Mouse (Mus musculus): Measurements from ENCODE around the gene Olfr1392. TPM values are rescaled to one million over a fixed set of nuclear protein-coding genes. Genes with fewer than 3 reads are reported as not detected.

The Olfr1392 gene
- polyA plus RNA-seq, 1 experiment from 2014 or later: not detected

DNA sequence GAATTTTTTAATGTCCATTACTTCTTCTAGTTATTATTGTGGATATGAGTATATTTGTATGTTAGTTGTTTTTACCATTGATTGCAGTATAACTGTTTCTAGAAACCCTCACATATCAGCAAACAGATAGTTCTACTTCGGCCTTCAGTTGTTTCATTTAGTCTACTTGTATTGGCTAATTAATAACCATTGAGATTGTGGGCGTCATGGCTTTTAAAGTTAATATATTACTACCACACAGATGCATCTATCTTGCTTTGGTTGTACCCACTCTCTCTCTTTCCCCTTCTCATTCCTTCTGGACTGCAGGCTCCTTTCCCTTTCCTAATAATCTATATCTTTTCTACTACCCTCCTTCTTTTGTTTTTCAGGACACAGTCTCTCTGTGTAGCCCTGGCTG lies 25.8 kb upstream of the Olfr1392 start:
- peaks cover 25% of the 10 kb centered on the region for H3K4me1 ChIP-seq (replicated peaks)
- no peaks in the 10 kb centered on the region for H3K27me3 ChIP-seq
- no peaks in the 10 kb centered on the region for H3K9me3 ChIP-seq (replicated peaks)
- no peak overlapping the region for H3K4me3 ChIP-seq (replicated peaks)
- WGBS (ENCODE audit: insufficient replicate concordance): 61% methylated on average over 2 of the region's 2 CpGs
- H3K36me3 ChIP-seq: peaks cover 85% of the 10 kb centered on the region
- H3K27ac ChIP-seq: no peak overlapping the region
- DNase-seq (no peak), ATAC-seq (ENCODE audit: low read depth) (no peak)
- H3K4me2 ChIP-seq: no peak overlapping the region
- no peak overlapping the region for H3K9ac ChIP-seq

DNA sequence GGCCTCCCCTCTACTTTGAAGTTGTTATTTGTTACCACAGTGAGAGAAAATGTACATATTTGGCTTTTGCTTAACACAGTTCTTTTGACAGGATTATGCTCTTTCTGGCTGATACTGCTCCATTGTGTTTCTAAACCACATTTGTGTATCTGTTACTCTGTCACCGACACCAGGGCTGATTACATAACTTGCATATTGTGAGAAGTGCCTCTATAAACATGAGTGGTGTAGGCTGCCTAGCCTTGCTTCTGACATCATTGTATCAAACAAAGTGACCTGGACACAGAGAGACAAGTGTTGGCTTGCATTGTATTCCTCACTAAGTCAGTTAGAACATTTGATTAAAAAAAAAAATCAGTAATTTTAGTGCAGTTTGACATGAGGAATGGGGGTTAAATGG lies 25.3 kb upstream of the Olfr1392 start:
- H3K36me3 ChIP-seq: peaks cover 84% of the 10 kb centered on the region
- DNase-seq: no peak
- H3K4me3 ChIP-seq (replicated peaks): no peak overlapping the region
- peaks cover 24% of the 10 kb centered on the region for H3K4me1 ChIP-seq (replicated peaks)
- no peak for ATAC-seq (ENCODE audit: low read depth)
- H3K9ac ChIP-seq: no peak overlapping the region
- H3K27me3 ChIP-seq: no peaks in the 10 kb centered on the region
- WGBS (ENCODE audit: insufficient replicate concordance): 57% methylated on average over 1 of the region's 1 CpGs
- no peak overlapping the region for H3K27ac ChIP-seq
- H3K4me2 ChIP-seq: no peak overlapping the region
- no peaks in the 10 kb centered on the region for H3K9me3 ChIP-seq (replicated peaks)

DNA sequence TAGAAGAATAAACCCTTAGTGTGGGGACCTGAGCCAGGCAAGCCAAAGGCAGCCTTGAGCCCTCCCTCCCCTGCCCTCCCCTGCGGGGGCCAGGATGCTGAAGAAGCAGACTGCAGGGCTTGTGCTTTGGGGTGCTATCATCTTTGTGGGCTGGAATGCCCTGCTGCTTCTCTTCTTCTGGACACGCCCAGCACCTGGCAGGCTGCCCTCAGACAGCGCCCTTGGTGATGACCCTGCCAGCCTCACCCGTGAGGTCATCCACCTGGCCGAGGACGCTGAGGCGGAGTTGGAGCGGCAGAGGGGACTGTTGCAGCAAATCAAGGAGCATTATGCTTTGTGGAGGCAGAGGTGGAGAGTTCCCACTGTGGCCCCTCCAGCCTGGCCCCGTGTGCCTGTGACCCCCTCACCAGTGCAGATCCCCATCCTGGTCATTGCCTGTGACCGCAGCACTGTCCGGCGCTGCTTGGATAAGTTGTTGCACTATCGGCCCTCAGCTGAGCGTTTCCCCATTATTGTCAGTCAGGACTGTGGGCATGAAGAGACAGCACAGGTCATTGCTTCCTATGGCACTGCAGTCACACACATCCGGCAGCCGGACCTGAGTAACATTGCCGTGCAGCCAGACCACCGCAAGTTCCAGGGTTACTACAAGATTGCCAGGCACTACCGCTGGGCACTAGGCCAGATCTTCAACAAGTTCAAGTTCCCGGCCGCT lies 24.3 kb upstream of the Olfr1392 start:
- 88% methylated on average over 21 of the region's 21 CpGs for WGBS (ENCODE audit: insufficient replicate concordance)
- no peaks in the 10 kb centered on the region for H3K27me3 ChIP-seq
- no peak overlapping the region for H3K4me3 ChIP-seq (replicated peaks)
- no peak overlapping the region for H3K9ac ChIP-seq
- H3K27ac ChIP-seq: no peak overlapping the region
- no peaks in the 10 kb centered on the region for H3K9me3 ChIP-seq (replicated peaks)
- H3K36me3 ChIP-seq: peaks cover 79% of the 10 kb centered on the region
- no peak overlapping the region for H3K4me2 ChIP-seq
- peaks cover 22% of the 10 kb centered on the region for H3K4me1 ChIP-seq (replicated peaks)
- 0 out of 2 replicates have a peak, but pooled peaks have one; percentile 14 for ATAC-seq (ENCODE audit: low read depth)
- DNase-seq: no peak

DNA sequence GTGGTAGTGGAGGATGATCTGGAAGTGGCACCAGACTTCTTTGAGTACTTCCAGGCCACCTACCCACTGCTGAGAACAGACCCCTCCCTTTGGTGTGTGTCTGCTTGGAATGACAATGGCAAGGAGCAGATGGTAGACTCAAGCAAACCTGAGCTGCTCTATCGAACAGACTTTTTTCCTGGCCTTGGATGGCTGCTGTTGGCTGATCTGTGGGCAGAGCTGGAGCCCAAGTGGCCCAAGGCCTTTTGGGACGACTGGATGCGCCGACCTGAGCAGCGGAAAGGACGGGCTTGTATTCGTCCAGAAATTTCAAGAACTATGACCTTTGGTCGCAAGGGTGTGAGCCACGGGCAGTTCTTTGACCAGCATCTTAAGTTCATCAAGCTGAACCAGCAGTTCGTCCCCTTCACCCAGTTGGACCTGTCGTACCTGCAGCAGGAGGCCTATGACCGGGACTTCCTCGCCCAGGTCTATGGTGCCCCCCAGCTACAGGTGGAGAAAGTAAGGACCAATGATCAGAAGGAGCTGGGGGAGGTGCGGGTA lies 23.7 kb upstream of the Olfr1392 start:
- ATAC-seq (ENCODE audit: low read depth) (no peak), DNase-seq (no peak)
- Histone ChIP-seq H3K36me3 (peaks cover 73% of the 10 kb centered on the region), H3K9ac (no peak overlapping the region), H3K4me3 (replicated peaks) (no peak overlapping the region), H3K4me2 (no peak overlapping the region), H3K27me3 (no peaks in the 10 kb centered on the region), H3K27ac (no peak overlapping the region), H3K9me3 (replicated peaks) (no peaks in the 10 kb centered on the region), H3K4me1 (replicated peaks) (peaks cover 28% of the 10 kb centered on the region)
- WGBS (ENCODE audit: insufficient replicate concordance): 91% methylated on average over 14 of the region's 14 CpGs

DNA sequence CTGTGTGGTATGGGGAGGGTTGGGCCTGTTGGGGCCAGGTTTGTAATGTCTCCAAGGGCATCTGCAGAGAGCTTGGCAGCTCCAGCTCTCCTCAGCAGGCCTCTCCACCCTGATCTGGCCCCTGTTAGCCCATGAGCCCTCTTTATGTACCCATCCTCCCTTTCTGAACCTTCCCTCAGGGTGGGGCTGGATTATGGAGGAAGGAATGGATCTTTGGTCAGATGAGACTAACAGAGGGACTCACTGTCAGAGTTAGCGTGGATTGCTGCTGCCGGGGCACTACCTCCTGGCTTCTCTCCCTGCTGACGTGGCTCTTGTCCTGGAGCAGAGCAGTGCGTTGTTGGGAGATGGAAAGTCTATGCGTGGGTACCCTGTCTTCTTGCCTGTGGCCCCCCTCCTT lies 22.8 kb upstream of the Olfr1392 start:
- no peak overlapping the region for H3K4me3 ChIP-seq (replicated peaks)
- ATAC-seq (ENCODE audit: low read depth) (no peak), DNase-seq (no peak)
- H3K36me3 ChIP-seq: peaks cover 65% of the 10 kb centered on the region
- 78% methylated on average over 5 of the region's 5 CpGs for WGBS (ENCODE audit: insufficient replicate concordance)
- H3K9ac ChIP-seq: no peak overlapping the region
- H3K27ac ChIP-seq: no peak overlapping the region
- H3K27me3 ChIP-seq: no peaks in the 10 kb centered on the region
- H3K4me2 ChIP-seq: no peak overlapping the region
- peaks cover 22% of the 10 kb centered on the region for H3K4me1 ChIP-seq (replicated peaks)
- no peaks in the 10 kb centered on the region for H3K9me3 ChIP-seq (replicated peaks)

DNA sequence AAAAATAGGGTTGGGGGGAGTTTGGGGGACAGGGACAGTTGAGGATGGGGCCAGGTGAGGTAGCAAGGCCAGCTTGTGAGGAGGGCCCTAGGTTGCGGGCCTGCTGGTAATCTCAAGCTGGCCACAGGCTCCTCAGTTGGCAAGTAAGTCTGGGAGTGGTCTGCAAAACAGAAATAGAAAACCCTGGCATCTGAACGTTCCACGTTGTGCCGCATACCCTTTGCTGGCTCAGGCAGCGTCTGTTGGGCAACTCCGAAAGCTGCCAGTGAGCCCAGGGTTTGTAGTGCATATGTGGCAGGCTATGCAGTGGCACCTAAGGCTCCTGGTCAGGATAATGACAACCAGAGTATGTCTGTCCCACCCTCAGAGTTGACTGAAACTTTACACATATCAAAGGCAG lies 21.9 kb upstream of the Olfr1392 start:
- H3K36me3 ChIP-seq: peaks cover 63% of the 10 kb centered on the region

DNA sequence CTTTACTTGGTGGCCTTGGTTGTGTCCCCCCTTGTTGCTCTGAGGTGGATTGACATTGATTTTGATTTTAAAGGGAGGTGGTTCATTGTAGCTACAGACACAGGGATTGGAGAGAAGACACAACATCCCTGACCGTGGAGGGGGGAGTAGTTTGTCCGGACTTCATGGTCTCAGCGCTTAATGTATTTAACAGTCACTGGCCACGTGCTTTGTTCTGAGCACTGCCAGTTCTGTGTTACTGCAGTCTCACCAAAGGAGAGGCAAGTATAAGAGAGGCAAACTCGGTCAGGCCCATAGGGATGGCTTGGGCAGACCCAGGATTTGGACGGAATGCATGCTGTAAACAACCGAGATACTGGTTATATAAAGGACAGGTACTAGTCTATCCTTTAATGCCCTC lies 21.0 kb upstream of the Olfr1392 start:
- H3K27me3 ChIP-seq: no peaks in the 10 kb centered on the region
- H3K4me3 ChIP-seq (replicated peaks): no peak overlapping the region
- peaks cover 22% of the 10 kb centered on the region for H3K4me1 ChIP-seq (replicated peaks)
- ATAC-seq (ENCODE audit: low read depth) (no peak), DNase-seq (no peak)
- no peaks in the 10 kb centered on the region for H3K9me3 ChIP-seq (replicated peaks)
- no peak overlapping the region for H3K27ac ChIP-seq
- H3K4me2 ChIP-seq: no peak overlapping the region
- WGBS (ENCODE audit: insufficient replicate concordance): 87% methylated on average over 7 of the region's 7 CpGs
- H3K36me3 ChIP-seq: peaks cover 59% of the 10 kb centered on the region
- no peak overlapping the region for H3K9ac ChIP-seq

More for the DNA sequence above, 21.9 kb upstream of the Olfr1392 start:
- Histone ChIP-seq H3K27me3 (no peaks in the 10 kb centered on the region), H3K4me1 (replicated peaks) (peaks cover 22% of the 10 kb centered on the region), H3K27ac (no peak overlapping the region), H3K4me3 (replicated peaks) (no peak overlapping the region), H3K9me3 (replicated peaks) (no peaks in the 10 kb centered on the region), H3K9ac (no peak overlapping the region), H3K4me2 (no peak overlapping the region)
- ATAC-seq (ENCODE audit: low read depth): no peak
- WGBS (ENCODE audit: insufficient replicate concordance): 90% methylated on average over 6 of the region's 6 CpGs
- no peak for DNase-seq

DNA sequence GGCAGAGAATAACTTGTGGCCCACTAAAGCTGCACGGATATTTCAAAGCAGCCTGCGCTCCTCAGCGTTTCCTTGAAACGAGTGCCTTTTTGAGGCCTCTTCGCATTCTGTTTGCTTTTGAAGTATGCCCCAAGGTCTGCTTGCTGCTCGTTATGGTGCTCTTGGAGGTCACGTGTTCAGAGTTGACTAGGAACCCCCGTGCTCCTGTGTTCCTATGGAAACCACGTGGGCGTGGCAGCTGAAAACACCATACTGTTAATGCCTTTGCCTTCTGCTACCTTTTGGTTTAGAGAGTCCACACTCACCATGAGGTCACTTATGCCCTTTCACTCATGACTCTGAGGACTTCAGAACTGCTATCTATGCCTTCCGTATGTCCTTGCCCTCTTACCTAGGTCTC lies 20.5 kb upstream of the Olfr1392 start:
- Histone ChIP-seq H3K36me3 (peaks cover 55% of the 10 kb centered on the region), H3K4me3 (replicated peaks) (no peak overlapping the region), H3K27me3 (no peaks in the 10 kb centered on the region), H3K9ac (no peak overlapping the region), H3K4me2 (no peak overlapping the region), H3K27ac (no peak overlapping the region), H3K9me3 (replicated peaks) (no peaks in the 10 kb centered on the region), H3K4me1 (replicated peaks) (peaks cover 22% of the 10 kb centered on the region)
- 70% methylated on average over 11 of the region's 11 CpGs for WGBS (ENCODE audit: insufficient replicate concordance)
- ATAC-seq (ENCODE audit: low read depth): no peak
- DNase-seq: no peak

DNA sequence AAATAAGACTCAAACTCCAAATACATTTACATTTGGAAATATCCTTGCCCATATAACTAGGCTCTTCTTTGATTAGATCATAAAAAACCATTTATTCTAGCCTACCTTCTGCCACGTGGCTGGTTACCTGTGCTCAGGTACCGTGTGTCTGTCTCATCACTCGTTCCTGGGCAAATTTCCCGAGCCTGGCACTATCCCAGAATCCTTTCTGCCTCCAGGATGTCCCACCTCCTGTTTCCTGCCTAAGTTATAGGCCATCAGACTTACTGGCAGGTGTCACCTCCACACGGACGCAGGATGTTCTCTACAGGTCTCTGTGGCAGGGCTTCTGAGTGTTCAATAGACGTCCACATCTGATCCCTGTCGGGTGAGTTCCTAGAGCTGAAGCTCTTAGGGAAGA lies 20.0 kb upstream of the Olfr1392 start:
- H3K4me1 ChIP-seq (replicated peaks): peaks cover 19% of the 10 kb centered on the region
- 75% methylated on average over 8 of the region's 8 CpGs for WGBS (ENCODE audit: insufficient replicate concordance)
- no peak overlapping the region for H3K9ac ChIP-seq
- ATAC-seq (ENCODE audit: low read depth) (no peak), DNase-seq (no peak)
- H3K36me3 ChIP-seq: peaks cover 50% of the 10 kb centered on the region
- H3K9me3 ChIP-seq (replicated peaks): no peaks in the 10 kb centered on the region
- H3K4me2 ChIP-seq: no peak overlapping the region
- H3K4me3 ChIP-seq (replicated peaks): no peak overlapping the region
- no peak overlapping the region for H3K27ac ChIP-seq
- H3K27me3 ChIP-seq: no peaks in the 10 kb centered on the region

DNA sequence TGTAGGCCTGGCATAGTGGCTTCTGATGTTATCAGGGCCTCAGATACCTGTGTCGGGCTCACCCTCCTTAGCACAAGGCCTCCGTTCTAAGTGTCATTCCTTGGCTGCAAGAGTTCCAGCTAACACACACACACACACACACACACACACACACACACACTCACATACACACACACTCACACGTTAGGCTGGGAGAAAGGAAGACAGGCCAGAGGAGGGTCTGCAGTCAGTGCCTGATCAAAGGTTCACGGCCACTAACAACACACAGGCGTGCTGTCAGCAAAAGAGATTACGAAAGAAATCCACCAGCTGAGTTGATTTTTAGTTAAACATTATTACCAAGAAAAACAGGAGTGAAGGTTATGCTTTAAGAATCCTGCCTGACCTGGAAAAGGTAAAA lies 18.4 kb upstream of the Olfr1392 start:
- Histone ChIP-seq H3K9me3 (replicated peaks) (no peaks in the 10 kb centered on the region), H3K27me3 (no peaks in the 10 kb centered on the region), H3K36me3 (peaks cover 35% of the 10 kb centered on the region), H3K4me1 (replicated peaks) (peaks cover 13% of the 10 kb centered on the region), H3K27ac (peak overlapping the region; percentile 64; the same call in 1 of the 2 replicates), H3K9ac (no peak overlapping the region), H3K4me3 (replicated peaks) (no peak overlapping the region), H3K4me2 (no peak overlapping the region)
- 70% methylated on average over 6 of the region's 6 CpGs for WGBS (ENCODE audit: insufficient replicate concordance)
- ATAC-seq (ENCODE audit: low read depth) (peak; percentile 60; the same call in 1 of the 2 replicates), DNase-seq (no peak)

DNA sequence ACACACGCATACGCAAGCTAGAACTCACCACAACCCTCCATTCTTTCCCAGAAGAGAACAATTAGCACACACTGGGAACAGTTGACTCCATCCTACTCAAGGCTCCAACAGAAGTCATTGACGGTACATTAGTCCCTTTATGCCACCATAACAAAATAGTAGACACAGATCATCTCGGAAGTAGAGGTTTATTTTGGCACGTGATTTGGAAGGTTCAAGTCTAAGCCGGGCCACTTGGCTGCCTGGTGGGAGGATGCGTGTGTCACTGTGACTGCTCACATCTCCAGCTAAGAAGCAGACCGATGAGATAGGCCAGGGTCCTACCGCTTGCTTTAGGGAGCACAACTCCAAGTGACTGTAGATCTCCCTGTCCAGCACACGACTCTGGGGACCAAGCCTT lies 17.8 kb upstream of the Olfr1392 start:
- peaks cover 28% of the 10 kb centered on the region for H3K36me3 ChIP-seq
- no peak for ATAC-seq (ENCODE audit: low read depth)
- no peak overlapping the region for H3K4me3 ChIP-seq (replicated peaks)
- no peak overlapping the region for H3K4me2 ChIP-seq
- no peak for DNase-seq
- WGBS (ENCODE audit: insufficient replicate concordance): 81% methylated on average over 10 of the region's 10 CpGs
- peaks cover 13% of the 10 kb centered on the region for H3K4me1 ChIP-seq (replicated peaks)
- no peaks in the 10 kb centered on the region for H3K9me3 ChIP-seq (replicated peaks)
- H3K27ac ChIP-seq: peak overlapping the region; percentile 64
- no peaks in the 10 kb centered on the region for H3K27me3 ChIP-seq
- H3K9ac ChIP-seq: no peak overlapping the region

DNA sequence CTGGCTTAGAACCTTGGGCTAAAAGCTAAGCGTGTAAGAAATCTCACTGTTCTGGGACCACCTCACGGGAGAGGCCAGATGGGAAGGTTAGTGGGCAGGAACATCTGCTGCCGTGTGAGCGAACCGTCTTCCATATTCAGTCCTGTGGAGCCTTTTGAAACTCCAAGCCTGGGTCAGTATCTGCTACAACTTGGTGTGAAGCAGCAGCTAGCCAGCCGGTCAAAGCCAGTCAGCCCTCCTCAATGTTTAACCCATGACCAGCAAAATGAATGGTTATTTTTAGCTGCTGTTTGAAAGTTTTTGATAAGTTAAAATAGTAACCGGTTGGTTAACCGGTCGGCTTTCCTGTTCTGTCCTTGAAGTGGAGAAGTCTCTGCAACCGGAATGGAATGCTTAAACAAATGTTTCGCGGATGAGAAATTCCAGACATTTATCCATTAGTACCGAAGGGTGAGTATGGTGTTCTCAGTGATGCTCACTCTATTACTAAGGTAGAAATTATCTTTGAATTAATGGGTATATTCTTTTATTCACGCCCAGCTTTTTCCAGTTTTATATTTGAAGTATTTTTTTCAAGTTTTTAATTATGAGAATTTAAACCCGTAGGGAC lies 17.0 kb upstream of the Olfr1392 start:
- Histone ChIP-seq H3K9ac (no peak overlapping the region), H3K9me3 (replicated peaks) (no peaks in the 10 kb centered on the region), H3K36me3 (peaks cover 21% of the 10 kb centered on the region), H3K4me1 (replicated peaks) (peaks cover 13% of the 10 kb centered on the region), H3K4me3 (replicated peaks) (no peak overlapping the region), H3K27me3 (no peaks in the 10 kb centered on the region), H3K27ac (no peak overlapping the region), H3K4me2 (no peak overlapping the region)
- DNase-seq (no peak), ATAC-seq (ENCODE audit: low read depth) (no peak)
- WGBS (ENCODE audit: insufficient replicate concordance): 73% methylated on average over 15 of the region's 15 CpGs
